Mouse (Mus musculus) T-cell, adult 2 months (primary cell): Measurements from ENCODE around the gene Synj1.

Experiments
- DNase-seq: peaks from one replicate; pipeline ENCODE4 v3.0.0; 2022; ENCODE audit warnings: low spot score

The Synj1 gene

DNA sequence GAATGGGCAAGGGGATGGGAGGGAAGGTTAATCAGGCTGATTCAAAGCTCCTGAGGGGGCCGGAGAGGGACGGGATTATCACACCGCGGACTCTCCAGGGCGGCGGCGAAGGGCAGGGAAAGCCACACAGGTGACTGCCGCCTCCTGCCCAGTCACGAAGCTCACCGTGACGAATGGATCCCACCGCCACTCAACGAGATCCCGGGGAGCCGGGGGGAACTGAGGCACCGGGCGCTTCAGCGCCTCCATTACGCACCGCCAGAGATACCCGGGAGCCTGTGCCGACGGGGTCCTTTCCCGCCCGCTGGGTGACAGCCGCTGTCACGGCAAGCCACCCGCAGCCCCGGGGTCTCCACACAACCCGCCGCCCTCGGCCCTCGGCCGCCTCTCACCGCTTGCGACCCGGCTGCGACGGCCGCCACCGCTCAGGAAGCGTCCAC, 507 bp downstream of the Synj1 start:
- no peak for DNase-seq

GRCm38 (mm10) chr16:91009942-91010529, 1.1 kb downstream of the Synj1 start:
- DNase-seq = peak; percentile 29

GRCm38 (mm10) chr16:91004915-91005538, 6.1 kb downstream of the Synj1 start:
- DNase-seq = no peak

- DNase-seq = no peak
These were observed 10.0 kb downstream of the Synj1 start for GRCm38 (mm10) chr16:91001098-91001497.

- DNase-seq = no peak
These were observed 11.3 kb downstream of the Synj1 start for GRCm38 (mm10) chr16:90999827-91000226.

GRCm38 (mm10) chr16:90997822-90998221, 13.3 kb downstream of the Synj1 start:
- DNase-seq = no peak

DNA sequence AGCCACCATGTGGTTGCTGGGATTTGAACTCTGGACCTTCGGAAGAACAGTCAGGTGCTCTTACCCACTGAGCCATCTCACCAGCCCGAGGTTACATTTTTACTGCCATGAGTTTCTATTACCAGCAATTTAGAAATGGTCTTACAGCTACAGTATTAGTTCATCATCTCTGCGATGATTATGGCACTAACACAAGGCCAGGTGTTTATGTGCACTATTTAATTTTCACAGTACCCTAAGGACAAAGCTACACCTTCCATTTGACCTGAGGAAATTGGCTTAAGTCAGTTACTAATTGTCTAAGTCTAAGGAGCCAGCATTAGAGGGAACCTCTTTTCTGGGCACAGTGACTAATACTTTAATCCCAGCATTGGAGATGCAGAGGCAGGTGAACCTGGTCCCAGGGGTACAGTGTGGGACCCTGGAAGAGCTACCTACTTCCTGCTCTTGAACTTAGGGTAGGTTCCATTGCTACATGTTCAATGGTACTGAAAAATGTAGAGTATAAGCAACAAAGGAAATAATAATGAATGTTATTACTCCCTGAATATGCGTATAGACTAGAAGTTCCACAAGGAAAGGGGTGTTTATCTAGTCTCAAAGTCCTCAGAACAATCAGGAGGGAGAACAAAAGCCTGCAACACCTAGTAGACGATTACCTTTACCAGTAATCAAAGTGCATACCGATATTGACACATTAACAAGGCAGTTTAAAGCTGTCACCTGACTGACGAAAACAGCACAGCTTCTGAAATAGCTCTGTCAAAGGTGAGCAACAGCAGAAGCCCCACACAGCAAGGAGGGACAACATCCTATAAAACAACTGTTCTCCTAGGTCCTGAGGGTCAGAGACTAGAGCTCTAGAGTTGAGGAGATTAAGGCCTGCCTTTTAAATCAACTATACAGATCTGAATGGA, 14.5 kb downstream of the Synj1 start:
- no peak for DNase-seq

DNA sequence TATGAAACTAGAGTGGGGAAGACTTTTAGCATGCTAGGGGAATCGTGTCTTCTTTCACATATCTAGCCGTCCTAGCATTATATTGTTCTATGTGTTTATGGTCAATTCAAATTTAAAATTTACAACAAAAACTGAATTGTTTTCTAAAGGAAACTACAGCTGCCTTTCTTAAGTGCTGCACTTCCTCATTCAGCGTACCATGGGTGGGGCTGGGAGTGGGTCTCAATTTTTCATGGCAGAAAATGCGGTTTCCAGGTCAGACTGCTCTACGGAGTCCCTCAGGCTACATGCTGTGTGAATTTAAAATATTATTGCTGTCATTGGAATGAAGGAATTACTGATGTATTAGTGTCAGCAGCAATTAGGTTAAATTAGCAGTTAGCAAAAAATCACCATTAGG, 15.6 kb downstream of the Synj1 start:
- DNase-seq = no peak

- no peak for DNase-seq
These were observed 16.1 kb downstream of the Synj1 start for GRCm38 (mm10) chr16:90995023-90995422.

GRCm38 (mm10) chr16:90989162-90989561, 21.9 kb downstream of the Synj1 start:
- DNase-seq = no peak

GRCm38 (mm10) chr16:90988665-90989064, 22.4 kb downstream of the Synj1 start:
- DNase-seq = no peak

GRCm38 (mm10) chr16:90988039-90988438, 23.1 kb downstream of the Synj1 start:
- DNase-seq = no peak

DNA sequence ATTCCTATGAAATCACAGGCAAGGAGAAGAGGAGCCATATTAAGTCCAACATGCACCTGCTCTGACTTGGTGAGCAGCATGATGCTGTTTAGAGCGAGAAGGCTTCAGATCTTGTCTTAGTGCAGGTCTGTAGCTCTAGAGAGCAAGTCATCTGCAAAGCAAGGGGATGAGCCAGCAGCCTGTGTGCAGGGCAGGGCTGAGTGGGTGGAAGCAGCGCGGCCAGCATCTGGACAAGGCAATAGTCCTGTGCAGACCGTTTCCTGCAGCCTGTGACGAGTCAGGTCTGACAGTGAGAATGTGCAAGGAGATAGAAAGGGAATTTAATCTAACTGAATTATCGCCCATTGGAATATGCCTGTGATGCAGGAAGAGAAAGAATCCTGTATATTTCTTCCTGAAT, 40.1 kb downstream of the Synj1 start:
- DNase-seq = no peak

DNA sequence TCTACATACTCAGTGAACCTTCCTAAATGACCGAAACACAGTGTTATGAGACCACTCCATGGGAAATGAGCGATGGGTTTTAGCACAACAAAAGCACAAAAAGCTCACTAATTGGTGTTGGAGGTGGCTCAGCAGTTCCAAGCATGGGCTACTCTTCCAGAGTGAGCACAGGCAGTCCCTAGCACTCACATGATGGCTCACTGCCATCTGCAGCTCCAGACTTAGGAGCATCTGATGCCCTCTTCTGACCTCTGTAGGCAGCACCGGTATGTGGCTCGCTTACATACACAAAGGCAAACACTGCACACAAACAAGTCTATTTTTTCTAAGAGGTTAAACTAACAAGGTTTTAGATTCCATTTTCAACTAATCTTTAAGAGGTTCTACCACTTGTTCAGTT, 44.9 kb downstream of the Synj1 start:
- DNase-seq = no peak

DNA sequence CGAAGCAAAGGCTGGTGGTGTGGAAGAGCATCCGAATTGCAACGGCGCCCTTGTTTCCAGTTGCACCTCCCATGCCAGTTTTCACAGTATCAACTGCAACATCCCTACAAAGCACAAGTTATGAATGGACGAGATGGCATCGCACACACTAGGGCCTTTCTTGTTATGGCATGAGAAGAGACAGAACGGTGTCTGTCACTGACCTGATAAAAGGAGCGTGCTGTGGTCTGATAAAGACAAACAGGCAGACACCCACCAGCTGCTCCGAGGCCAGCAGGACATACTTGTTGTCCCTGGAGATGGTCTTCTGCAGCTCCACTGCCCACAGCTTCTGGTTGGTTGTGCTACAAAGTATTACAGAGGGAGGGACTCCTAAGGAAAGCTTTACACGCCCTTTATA, 46.8 kb downstream of the Synj1 start:
- DNase-seq = no peak

- no peak for DNase-seq
These were observed 47.2 kb downstream of the Synj1 start for GRCm38 (mm10) chr16:90963866-90964265.

DNA sequence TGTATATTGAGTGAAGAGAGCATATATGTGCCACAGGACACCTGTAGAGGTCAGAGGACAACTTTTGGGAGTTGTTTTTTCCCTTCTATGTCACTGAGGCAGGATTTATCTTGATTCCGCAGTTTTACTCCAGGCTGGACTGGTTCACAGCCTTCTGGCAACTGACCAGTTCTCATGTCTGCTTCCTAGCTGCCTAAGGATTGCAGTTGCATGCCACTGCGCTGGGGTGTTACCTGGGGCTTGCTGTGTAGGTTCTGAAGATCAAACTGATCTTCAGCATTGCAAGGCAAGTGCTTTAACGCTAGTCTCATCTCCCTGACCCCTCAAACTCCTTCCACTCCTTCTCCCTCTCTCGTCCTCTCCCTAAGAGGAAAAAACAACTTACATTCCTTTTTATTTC, 47.9 kb downstream of the Synj1 start:
- no peak for DNase-seq

DNA sequence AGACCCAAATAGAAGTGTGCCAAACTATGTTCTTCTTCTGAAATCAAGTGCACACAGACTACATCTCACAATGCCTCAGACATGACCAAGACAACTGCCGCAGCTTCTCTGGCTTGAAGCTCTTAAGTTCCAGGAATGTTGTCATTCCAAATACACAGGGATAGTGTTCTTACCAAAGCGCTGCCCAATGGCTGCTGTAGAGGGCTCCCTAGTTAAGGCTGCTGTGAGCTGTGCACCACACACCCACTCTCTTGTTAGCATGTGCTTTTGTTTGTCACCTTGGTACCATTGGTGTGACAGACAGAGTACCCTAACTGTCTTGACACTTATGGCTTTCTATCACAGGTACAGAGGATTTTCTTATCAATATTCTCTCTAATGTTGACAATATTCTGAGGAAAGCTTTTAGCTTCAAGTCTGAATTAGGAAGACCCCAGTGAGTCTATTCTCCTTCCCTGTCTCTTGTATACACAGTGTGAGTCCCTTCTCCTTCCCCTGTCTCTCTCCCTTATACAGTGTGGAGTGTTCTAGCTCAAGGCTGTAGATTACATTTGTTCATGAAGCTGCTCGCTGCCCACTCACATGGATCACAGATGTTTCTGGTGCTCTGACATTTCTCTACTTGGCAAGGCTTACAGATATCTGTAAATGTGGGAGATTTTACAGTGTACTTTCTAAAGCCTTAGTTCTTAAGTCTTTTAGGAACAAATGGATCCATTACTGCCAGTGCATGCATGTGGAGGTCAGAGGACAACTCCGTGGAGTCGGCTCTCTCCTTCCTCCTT, 52.6 kb downstream of the Synj1 start:
- DNase-seq = no peak

- no peak for DNase-seq
These were observed 55.6 kb downstream of the Synj1 start for GRCm38 (mm10) chr16:90955494-90955893.

DNA sequence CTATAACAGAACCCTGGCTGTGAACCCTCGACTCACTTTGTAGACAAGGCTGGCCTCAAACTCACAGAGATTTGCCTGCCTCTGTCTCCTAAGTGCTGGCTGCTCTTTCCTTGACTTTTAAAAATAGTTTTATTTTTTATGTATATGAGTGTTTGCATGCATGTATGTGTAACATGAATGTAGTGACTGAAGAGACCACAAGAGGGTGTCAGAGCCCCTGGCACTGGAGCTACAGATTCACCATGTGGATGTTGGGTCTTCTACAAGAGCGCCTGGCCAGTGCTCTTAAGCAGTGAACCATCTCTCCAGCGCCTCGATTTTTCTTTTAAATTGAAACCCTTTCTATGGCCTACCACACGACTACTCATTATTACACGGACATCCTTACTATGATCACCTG, 57.3 kb downstream of the Synj1 start:
- DNase-seq = no peak

DNA sequence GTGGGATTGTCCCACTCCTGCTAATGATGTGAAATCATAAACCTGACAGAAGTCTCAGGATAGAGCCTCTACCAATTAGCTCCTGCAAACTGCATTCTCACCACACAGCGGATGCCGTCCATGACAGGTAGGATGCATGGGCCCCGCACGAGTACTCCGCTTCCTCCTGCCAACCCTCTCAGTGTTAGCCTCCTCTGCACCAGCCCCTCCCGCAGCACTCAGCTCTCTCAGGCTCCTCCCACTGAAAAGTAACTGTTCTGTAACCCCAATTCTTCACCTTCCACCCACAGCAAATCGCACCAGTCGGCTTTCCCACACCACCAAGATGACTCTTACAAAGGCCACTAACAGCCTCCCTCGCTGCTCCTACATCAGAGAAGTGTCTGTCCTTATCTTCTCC, 58.0 kb downstream of the Synj1 start:
- DNase-seq = no peak

- no peak for DNase-seq
These were observed 60.6 kb downstream of the Synj1 start for GRCm38 (mm10) chr16:90950354-90950963.
